Mouse (Mus musculus) liver, adult 10 weeks (tissue): ENCODE measurements around the gene Gm20878. TPM values are rescaled to one million over a fixed set of nuclear protein-coding genes. Genes with fewer than 3 reads are reported as not detected.

Experiments
- polyA plus RNA-seq: library from polyadenylated mRNA; stranded (reverse); fragments of 350-450 nt; fragmentation: Illumina TruSeq; extraction: RNeasy Lipid Tissue Mini Kit (QIAGEN cat#74804); gene quantifications from one replicate; pipeline ENCODE4 v1.2.3, GENCODE M21; 2014; ENCODE audit warnings: low read depth, low replicate concordance

Gm20878 gene
- 1.1 TPM for polyA plus RNA-seq

DNA sequence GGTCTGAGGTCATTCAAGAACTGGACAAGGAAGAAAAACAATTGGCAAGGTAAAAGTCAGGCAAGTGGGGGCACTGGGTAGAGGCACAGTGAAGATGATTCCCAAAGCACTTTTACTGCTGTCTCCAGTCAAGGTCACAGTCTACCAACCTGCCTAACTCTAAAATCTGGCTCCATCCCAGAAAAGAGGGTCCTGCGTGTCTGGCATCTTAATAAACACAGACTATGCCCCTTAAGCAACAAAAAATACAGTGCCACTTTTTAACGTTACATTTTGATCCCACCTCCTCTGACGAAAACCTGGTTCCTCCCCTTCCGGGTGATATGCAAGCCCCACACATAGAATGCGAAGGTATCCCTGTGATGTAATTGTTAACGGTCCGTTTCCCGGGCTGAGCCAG is at the start of gene Gm20878:
Gene Gm20878 (plus strand): TSS at position 301 of the 400 bp plus-strand sequence.

DNA sequence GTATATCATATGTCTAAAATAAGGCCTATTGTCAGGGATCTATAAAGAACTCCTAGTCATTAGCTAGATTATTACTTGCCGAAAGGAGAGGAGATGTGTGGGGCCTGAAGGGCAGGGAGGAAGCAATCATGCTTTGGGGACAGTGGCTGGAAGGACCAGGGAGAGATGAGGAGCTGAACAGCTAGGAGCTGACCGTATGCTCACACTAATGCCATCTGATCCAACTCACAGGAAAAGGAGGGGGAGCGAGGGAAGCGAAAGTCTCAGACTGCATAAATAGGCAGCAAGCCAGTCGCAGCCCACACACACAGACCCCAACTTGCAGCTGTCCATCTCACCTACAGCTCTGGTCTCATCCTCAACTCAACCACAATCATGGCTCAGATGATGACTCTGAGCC is 38.1 kb upstream of the Gm20878 start, which contains the start of gene Gm21541:
Gene Gm21541 (plus strand): TSS at position 301 of the 400 bp plus-strand sequence.

DNA sequence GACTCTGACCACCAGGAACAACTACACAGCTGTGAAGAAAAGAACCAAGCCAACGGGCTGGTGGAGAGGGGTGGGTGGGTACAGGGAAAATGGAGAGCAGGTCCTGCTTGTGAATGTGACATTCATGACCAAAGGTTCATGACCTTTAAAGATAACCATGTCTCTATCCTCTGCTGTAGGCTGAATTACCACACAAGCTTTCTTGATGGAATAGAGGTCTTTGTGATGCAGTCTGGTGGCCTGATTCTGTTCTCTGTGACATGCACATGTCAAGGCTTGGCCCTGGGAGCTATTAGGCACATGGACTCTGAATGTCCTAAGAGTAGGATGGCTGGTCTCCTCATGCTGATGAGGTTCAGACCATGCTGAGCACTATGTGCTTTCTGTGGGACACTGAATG is 24.4 kb downstream of the Gm20878 start, which contains the start of gene Fam205a4:
Gene Fam205a4 (plus strand): TSS at position 301 of the 400 bp plus-strand sequence.

Other genes with a start within 250 kb of the Gm20878 start
- gene Cntfr, start 244.5 kb upstream of the Gm20878 start, polyA plus RNA-seq, result not detected
- 22.8 TPM for gene Il11ra1, start 241.6 kb upstream of the Gm20878 start, polyA plus RNA-seq
- gene Rpp25l, start 228.0 kb upstream of the Gm20878 start, polyA plus RNA-seq, result 0.85 TPM
- 16.2 TPM for gene Dctn3, start 218.4 kb upstream of the Gm20878 start, polyA plus RNA-seq
- gene Arid3c, start 210.4 kb upstream of the Gm20878 start, polyA plus RNA-seq, result not detected
- gene Galt, start 186.3 kb upstream of the Gm20878 start, polyA plus RNA-seq, result 6.9 TPM
- 109 TPM for gene Sigmar1, start 185.4 kb upstream of the Gm20878 start, polyA plus RNA-seq
- gene Ccl27a, start 167.3 kb upstream of the Gm20878 start, polyA plus RNA-seq, result 9.1 TPM
- not detected for gene Gm21541, start 38.0 kb upstream of the Gm20878 start, polyA plus RNA-seq
- not detected for gene Fam205a4, start 24.5 kb downstream of the Gm20878 start, polyA plus RNA-seq
- not detected for gene Gm21093, start 93.2 kb downstream of the Gm20878 start, polyA plus RNA-seq
- not detected for gene Gm3893, start 149.6 kb downstream of the Gm20878 start, polyA plus RNA-seq
- gene Gm13304, start 173.2 kb downstream of the Gm20878 start, polyA plus RNA-seq, result not detected
- not detected for gene Gm13306, start 211.9 kb downstream of the Gm20878 start, polyA plus RNA-seq
- gene Gm13305, start 227.0 kb downstream of the Gm20878 start, polyA plus RNA-seq, result not detected